Mouse (Mus musculus) right cerebral cortex, postnatal 14 days (tissue): ENCODE measurements at regions not wholly inside any gene's neighbourhood (a gene's known extent, or its start where the extent isn't known, plus 50 kb on each side); places are given as distances from the start of the nearest gene placed in this dataset.

Experiments
- DNase-seq: peaks from one replicate; pipeline ENCODE4 v3.0.0; 2022

DNA sequence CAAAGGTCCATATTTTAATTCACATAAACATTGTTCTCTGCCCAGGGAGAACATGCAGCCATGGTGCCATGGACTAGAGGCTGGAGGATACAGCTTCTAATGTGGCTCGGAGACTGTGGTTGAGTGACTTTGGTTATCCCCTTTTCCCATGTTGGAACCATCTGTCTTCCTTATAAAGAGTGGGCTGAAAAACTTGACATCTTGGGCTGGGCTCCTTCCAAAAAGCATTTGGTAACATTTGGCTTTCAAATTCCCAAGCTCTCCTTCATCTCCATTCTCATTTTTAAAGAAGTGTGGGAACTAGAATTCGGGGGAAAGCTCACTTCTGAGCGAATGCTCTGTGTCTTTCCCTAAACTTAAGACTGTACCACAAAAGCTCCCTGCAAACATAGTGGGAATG lies 50.3 kb upstream of the Cxcl12 start:
- no peak for DNase-seq
